Mouse (Mus musculus): ENCODE data around the gene Olfr1037.

DNA sequence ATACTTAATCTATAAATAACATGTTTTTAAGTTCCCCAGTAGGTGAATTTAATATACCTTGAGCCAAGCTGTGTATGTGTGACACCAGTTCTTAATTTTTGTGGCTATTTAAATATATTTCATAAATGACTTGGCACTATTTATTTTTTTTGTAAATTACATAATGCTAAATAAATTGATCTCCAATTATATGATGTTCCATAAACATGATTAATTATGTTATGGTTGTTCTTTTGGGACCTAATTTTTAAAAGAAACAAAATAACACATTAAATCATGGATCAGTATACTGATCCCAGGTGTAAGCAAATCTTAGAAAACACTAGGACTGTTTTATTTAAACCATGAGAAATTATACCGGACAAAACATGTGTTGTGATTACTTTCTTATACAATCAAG lies 48.6 kb upstream of the Olfr1037 start, which contains the start of gene Olfr1039:
- TF ChIP-seq CTCF (IDR thresholded peaks at IDR 0.05; ENCODE audit: control insufficient read depth, insufficient read depth, insufficient read length) (no peak), MAX (IDR thresholded peaks at IDR 0.05) (no peak), CEBPB (IDR thresholded peaks at IDR 0.05; ENCODE audit: low read depth) (no peak)
